Mouse (Mus musculus) midbrain, embryonic 10.5 days (tissue): ENCODE data around the gene Nme3. TPM values are rescaled to one million over a fixed set of nuclear protein-coding genes. Genes with fewer than 3 reads are reported as not detected.
A peak's percentile ranks its signal among the peaks of the same experiment; 100 is the strongest.

Experiments used
- DNase-seq: peaks from one replicate; pipeline ENCODE4 v3.0.0-alpha.2; 2017; ENCODE audit warnings: low spot score
- H3K27ac ChIP-seq: fragments of 300-500 bp; sonication (generic); replicated peaks from 2 replicates; pipeline ENCODE4 v1.5.1; 2016; ENCODE audit warnings: mild to moderate bottlenecking
- H3K27me3 ChIP-seq: fragments of 300-500 bp; sonication (generic); 2 replicates; pipeline ENCODE4 v1.6.1; 2016; ENCODE audit warnings: low read depth, mild to moderate bottlenecking; ENCODE audit not compliant: poor library complexity, severe bottlenecking
- H3K36me3 ChIP-seq: fragments of 300-500 bp; sonication (generic); 2 replicates; pipeline ENCODE4 v1.6.1; 2016; ENCODE audit warnings: mild to moderate bottlenecking, moderate library complexity
- H3K4me1 ChIP-seq: fragments of 300-500 bp; sonication (generic); 2 replicates; pipeline ENCODE4 v1.6.1; 2016
- H3K4me3 ChIP-seq: fragments of 300-500 bp; sonication (generic); 2 replicates; pipeline ENCODE4 v1.5.1; 2016; ENCODE audit warnings: mild to moderate bottlenecking, moderate library complexity
- H3K9me3 ChIP-seq: fragments of 300-500 bp; sonication (generic); replicated peaks from 2 replicates; pipeline ENCODE4 v1.6.1; 2016; ENCODE audit warnings: mild to moderate bottlenecking
- WGBS: fragments of 180-500 bp; shearing (Covaris S2); methylation state at CpG from one replicate; pipeline ENCODE4 v1.1.7; 2016; 5-methylcytosine and 5-hydroxymethylcytosine counted together
- polyA plus RNA-seq: library from polyadenylated mRNA; unstranded; fragments of >200 nt; fragmentation: Nextera tagmentation; extraction: Ambion mirVana; gene quantifications from 2 replicates; pipeline ENCODE4 v1.2.1, GENCODE M21; 2016

Gene Nme3
- polyA plus RNA-seq, 1 experiment from 2014 or later: 47.0 TPM

- Histone ChIP-seq H3K4me3 (no peak overlapping the region), H3K9me3 (no peaks in the 10 kb centered on the region), H3K27ac (no peak overlapping the region), H3K4me1 (no peaks in the 10 kb centered on the region), H3K27me3 (no peaks in the 10 kb centered on the region), H3K36me3 (peaks cover 34% of the 10 kb centered on the region)
- WGBS: 94% methylated on average over 3 of the region's 3 CpGs
- no peak for DNase-seq
Observed at GRCm38 (mm10) chr17:24861785-24862184, 34.5 kb upstream of the Nme3 start.

GRCm38 (mm10) chr17:24865776-24866175, 30.5 kb upstream of the Nme3 start, which contains the start of gene Igfals:
Igfals (plus strand) TSS chr17:24865997.
- Histone ChIP-seq H3K27me3 (no peaks in the 10 kb centered on the region), H3K4me3 (no peak within 1 kb of the TSS), H3K36me3 (peaks cover 21% of the 10 kb centered on the region), H3K9me3 (no peaks in the 10 kb centered on the region), H3K4me1 (no peaks in the 10 kb centered on the region), H3K27ac (no peak within 1 kb of the TSS)
- DNase-seq: no peak
- WGBS: 87% methylated on average over 8 of the region's 8 CpGs

GRCm38 (mm10) chr17:24867914-24868313, 28.4 kb upstream of the Nme3 start:
- H3K27me3 ChIP-seq: no peaks in the 10 kb centered on the region
- H3K9me3 ChIP-seq: no peaks in the 10 kb centered on the region
- H3K36me3 ChIP-seq: no peaks in the 10 kb centered on the region; the same call in 1 of the 2 replicates
- DNase-seq: no peak
- 93% methylated on average over 10 of the region's 10 CpGs for WGBS
- H3K27ac ChIP-seq: no peak overlapping the region
- H3K4me3 ChIP-seq: no peak overlapping the region
- no peaks in the 10 kb centered on the region for H3K4me1 ChIP-seq

GRCm38 (mm10) chr17:24873695-24874404, 22.4 kb upstream of the Nme3 start:
- no peak overlapping the region for H3K4me3 ChIP-seq
- DNase-seq: no peak
- H3K27ac ChIP-seq: no peak overlapping the region
- H3K9me3 ChIP-seq: no peaks in the 10 kb centered on the region
- no peaks in the 10 kb centered on the region for H3K27me3 ChIP-seq
- H3K4me1 ChIP-seq: peaks cover 12% of the 10 kb centered on the region
- H3K36me3 ChIP-seq: no peaks in the 10 kb centered on the region
- WGBS: 47% methylated on average over 4 of the region's 4 CpGs

GRCm38 (mm10) chr17:24874405-24874745, 21.9 kb upstream of the Nme3 start:
- H3K27me3 ChIP-seq: no peaks in the 10 kb centered on the region
- no peak for DNase-seq
- no peaks in the 10 kb centered on the region for H3K36me3 ChIP-seq
- no peak overlapping the region for H3K27ac ChIP-seq
- H3K4me3 ChIP-seq: no peak overlapping the region
- H3K9me3 ChIP-seq: no peaks in the 10 kb centered on the region
- H3K4me1 ChIP-seq: peaks cover 12% of the 10 kb centered on the region
- WGBS: 71% methylated on average over 1 of the region's 1 CpGs

GRCm38 (mm10) chr17:24874989-24875388, 21.3 kb upstream of the Nme3 start:
- DNase-seq: no peak
- no peak overlapping the region for H3K4me3 ChIP-seq
- H3K9me3 ChIP-seq: no peaks in the 10 kb centered on the region
- peaks cover 12% of the 10 kb centered on the region for H3K4me1 ChIP-seq
- no peak overlapping the region for H3K27ac ChIP-seq
- H3K36me3 ChIP-seq: no peaks in the 10 kb centered on the region
- WGBS: 78% methylated on average over 8 of the region's 8 CpGs
- no peaks in the 10 kb centered on the region for H3K27me3 ChIP-seq

GRCm38 (mm10) chr17:24877336-24878116, 18.8 kb upstream of the Nme3 start:
- Histone ChIP-seq H3K36me3 (peaks cover 6% of the 10 kb centered on the region), H3K27me3 (no peaks in the 10 kb centered on the region), H3K9me3 (no peaks in the 10 kb centered on the region), H3K27ac (0 out of 2 replicates have a peak overlapping the region, but pooled peaks have one; percentile 52), H3K4me1 (peaks cover 12% of the 10 kb centered on the region), H3K4me3 (no peak overlapping the region)
- no peak for DNase-seq
- WGBS: 66% methylated on average over 10 of the region's 10 CpGs

GRCm38 (mm10) chr17:24878117-24878397, 18.2 kb upstream of the Nme3 start:
- Histone ChIP-seq H3K4me1 (peaks cover 12% of the 10 kb centered on the region), H3K4me3 (no peak overlapping the region), H3K9me3 (no peaks in the 10 kb centered on the region), H3K36me3 (peaks cover 12% of the 10 kb centered on the region), H3K27ac (peak overlapping the region; percentile 52; the same call in 1 of the 2 replicates), H3K27me3 (no peaks in the 10 kb centered on the region)
- WGBS: 51% methylated on average over 5 of the region's 5 CpGs
- DNase-seq: no peak

GRCm38 (mm10) chr17:24878531-24878930, 17.8 kb upstream of the Nme3 start:
- DNase-seq: no peak
- Histone ChIP-seq H3K4me3 (no peak overlapping the region), H3K27ac (peak overlapping the region; percentile 52; the same call in 1 of the 2 replicates), H3K27me3 (no peaks in the 10 kb centered on the region), H3K36me3 (peaks cover 16% of the 10 kb centered on the region), H3K4me1 (peaks cover 12% of the 10 kb centered on the region), H3K9me3 (no peaks in the 10 kb centered on the region)
- 76% methylated on average over 8 of the region's 8 CpGs for WGBS

GRCm38 (mm10) chr17:24881738-24882440, 14.4 kb upstream of the Nme3 start:
- WGBS: 54% methylated on average over 7 of the region's 7 CpGs
- no peak overlapping the region for H3K4me3 ChIP-seq
- 0 out of 2 replicates have a peak overlapping the region, but pooled peaks have one; percentile 33 for H3K27ac ChIP-seq
- H3K36me3 ChIP-seq: peaks cover 28% of the 10 kb centered on the region
- H3K4me1 ChIP-seq: peaks cover 22% of the 10 kb centered on the region
- no peaks in the 10 kb centered on the region for H3K9me3 ChIP-seq
- H3K27me3 ChIP-seq: no peaks in the 10 kb centered on the region
- peak; percentile 47 for DNase-seq

- Histone ChIP-seq H3K27ac (no peak overlapping the region), H3K36me3 (peaks cover 37% of the 10 kb centered on the region), H3K9me3 (no peaks in the 10 kb centered on the region), H3K4me1 (peaks cover 29% of the 10 kb centered on the region), H3K4me3 (peak overlapping the region; percentile 72; the same call in 1 of the 2 replicates), H3K27me3 (no peaks in the 10 kb centered on the region)
- 86% methylated on average over 6 of the region's 6 CpGs for WGBS
- DNase-seq: no peak
Observed at GRCm38 (mm10) chr17:24884391-24884790, 11.9 kb upstream of the Nme3 start.

- no peaks in the 10 kb centered on the region for H3K9me3 ChIP-seq
- H3K27ac ChIP-seq: peak overlapping the region; percentile 66
- H3K4me1 ChIP-seq: peaks cover 32% of the 10 kb centered on the region
- H3K27me3 ChIP-seq: no peaks in the 10 kb centered on the region
- WGBS: 26% methylated on average over 22 of the region's 22 CpGs
- peak overlapping the region; percentile 72 for H3K4me3 ChIP-seq
- H3K36me3 ChIP-seq: peaks cover 49% of the 10 kb centered on the region
- DNase-seq: no peak
Observed at GRCm38 (mm10) chr17:24885356-24886133, 10.8 kb upstream of the Nme3 start.
